Mouse (Mus musculus): ENCODE measurements at regions not wholly inside any gene's neighbourhood (a gene's known extent, or its start where the extent isn't known, plus 50 kb on each side); places are given as distances from the start of the nearest gene placed in this dataset.

GRCm38 (mm10) chr12:73491370-73491769 lies 54.8 kb downstream of the Tmem30b start:
- H3K4me1 ChIP-seq (ENCODE audit: control insufficient read depth, insufficient read depth, low read length) = peaks cover 2% of the 10 kb centered on the region; the same call in 1 of the 2 replicates
- H3K27ac ChIP-seq (ENCODE audit: insufficient read depth, low read depth, low read length) = no peak overlapping the region
- H3K4me3 ChIP-seq (ENCODE audit: insufficient read depth, low read length) = no peak overlapping the region
- TF ChIP-seq CTCF (IDR thresholded peaks at IDR 0.05; ENCODE audit: low read depth, low read length) (no peak), POLR2A (IDR thresholded peaks at IDR 0.05; ENCODE audit: borderline replicate concordance, low read depth, low read length) (no peak)

GRCm38 (mm10) chr12:73482858-73483257 lies 63.3 kb downstream of the Tmem30b start:
- TF ChIP-seq CTCF (IDR thresholded peaks at IDR 0.05; ENCODE audit: low read depth, low read length) = no peak
- H3K27ac ChIP-seq (ENCODE audit: insufficient read depth, low read depth, low read length) = no peak overlapping the region
- H3K4me1 ChIP-seq (ENCODE audit: control insufficient read depth, insufficient read depth, low read length) = peaks cover 9% of the 10 kb centered on the region
- H3K4me3 ChIP-seq (ENCODE audit: insufficient read depth, low read length) = no peak overlapping the region

- no peak for TF ChIP-seq POLR2A (IDR thresholded peaks at IDR 0.05; ENCODE audit: borderline replicate concordance, low read depth, low read length)
- no peak overlapping the region for H3K4me3 ChIP-seq (ENCODE audit: insufficient read depth, low read length)
- H3K4me1 ChIP-seq (ENCODE audit: control insufficient read depth, insufficient read depth, low read length) = peaks cover 9% of the 10 kb centered on the region
- no peak overlapping the region for H3K27ac ChIP-seq (ENCODE audit: insufficient read depth, low read depth, low read length)
Measured at GRCm38 (mm10) chr12:73482275-73482674, 63.9 kb downstream of the Tmem30b start.

GRCm38 (mm10) chr12:73481705-73482104 lies 64.5 kb downstream of the Tmem30b start:
- no peak overlapping the region for H3K4me3 ChIP-seq (ENCODE audit: insufficient read depth, low read length)
- peaks cover 9% of the 10 kb centered on the region for H3K4me1 ChIP-seq (ENCODE audit: control insufficient read depth, insufficient read depth, low read length)
- TF ChIP-seq CTCF (IDR thresholded peaks at IDR 0.05; ENCODE audit: low read depth, low read length) (no peak), POLR2A (IDR thresholded peaks at IDR 0.05; ENCODE audit: borderline replicate concordance, low read depth, low read length) (no peak)
- no peak overlapping the region for H3K27ac ChIP-seq (ENCODE audit: insufficient read depth, low read depth, low read length)

DNA sequence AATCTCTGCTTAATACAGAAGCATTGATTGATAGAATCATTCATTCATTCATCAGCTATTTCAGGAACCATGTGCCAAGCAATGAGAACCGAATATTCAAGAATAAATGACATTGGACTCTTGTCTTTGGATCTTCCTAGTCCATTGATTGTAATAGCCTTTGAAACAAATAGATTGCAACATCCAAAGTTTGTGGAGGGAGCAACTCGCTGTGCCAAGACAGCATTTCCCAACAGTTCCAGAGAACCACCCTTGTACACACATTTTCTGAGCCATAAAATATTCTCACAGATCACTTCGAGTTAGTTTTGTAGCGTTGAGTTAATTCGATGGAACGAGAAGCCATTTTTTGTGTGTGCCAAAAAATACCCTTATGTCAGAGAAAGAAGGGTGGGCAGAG lies 65.0 kb downstream of the Tmem30b start:
- Histone ChIP-seq H3K4me1 (ENCODE audit: control insufficient read depth, insufficient read depth, low read length) (peaks cover 9% of the 10 kb centered on the region), H3K4me3 (ENCODE audit: insufficient read depth, low read length) (no peak overlapping the region), H3K27ac (ENCODE audit: insufficient read depth, low read depth, low read length) (no peak overlapping the region)
- TF ChIP-seq CTCF (IDR thresholded peaks at IDR 0.05; ENCODE audit: low read depth, low read length) = no peak
- no peak for TF ChIP-seq POLR2A (IDR thresholded peaks at IDR 0.05; ENCODE audit: borderline replicate concordance, low read depth, low read length)

DNA sequence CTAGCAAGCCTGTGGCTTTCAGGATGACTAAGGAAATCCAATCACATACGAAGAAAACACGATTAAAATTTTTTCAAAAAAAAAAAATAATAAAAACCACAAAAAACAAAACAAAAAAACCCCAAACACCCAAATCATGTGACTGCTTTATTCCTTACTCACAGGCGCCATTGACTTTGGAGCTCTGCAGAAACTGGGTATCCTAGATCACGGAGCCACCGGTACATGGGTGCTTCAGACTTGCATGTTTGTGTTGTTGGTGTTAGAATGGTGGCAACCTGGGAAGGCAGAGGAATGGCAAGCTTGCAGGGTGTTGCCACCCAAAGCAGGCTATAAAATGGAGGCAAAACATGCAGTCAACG lies 65.6 kb downstream of the Tmem30b start:
- Histone ChIP-seq H3K4me1 (ENCODE audit: control insufficient read depth, insufficient read depth, low read length) (peaks cover 9% of the 10 kb centered on the region), H3K4me3 (ENCODE audit: insufficient read depth, low read length) (no peak overlapping the region), H3K27ac (ENCODE audit: insufficient read depth, low read depth, low read length) (no peak overlapping the region)
- TF ChIP-seq CTCF (IDR thresholded peaks at IDR 0.05; ENCODE audit: low read depth, low read length) (no peak), POLR2A (IDR thresholded peaks at IDR 0.05; ENCODE audit: borderline replicate concordance, low read depth, low read length) (no peak)

GRCm38 (mm10) chr12:73479932-73480609 lies 66.1 kb downstream of the Tmem30b start:
- TF ChIP-seq CTCF (IDR thresholded peaks at IDR 0.05; ENCODE audit: low read depth, low read length) = no peak
- TF ChIP-seq POLR2A (IDR thresholded peaks at IDR 0.05; ENCODE audit: borderline replicate concordance, low read depth, low read length) = no peak
- peaks cover 11% of the 10 kb centered on the region for H3K4me1 ChIP-seq (ENCODE audit: control insufficient read depth, insufficient read depth, low read length)
- no peak overlapping the region for H3K4me3 ChIP-seq (ENCODE audit: insufficient read depth, low read length)
- no peak overlapping the region for H3K27ac ChIP-seq (ENCODE audit: insufficient read depth, low read depth, low read length)

DNA sequence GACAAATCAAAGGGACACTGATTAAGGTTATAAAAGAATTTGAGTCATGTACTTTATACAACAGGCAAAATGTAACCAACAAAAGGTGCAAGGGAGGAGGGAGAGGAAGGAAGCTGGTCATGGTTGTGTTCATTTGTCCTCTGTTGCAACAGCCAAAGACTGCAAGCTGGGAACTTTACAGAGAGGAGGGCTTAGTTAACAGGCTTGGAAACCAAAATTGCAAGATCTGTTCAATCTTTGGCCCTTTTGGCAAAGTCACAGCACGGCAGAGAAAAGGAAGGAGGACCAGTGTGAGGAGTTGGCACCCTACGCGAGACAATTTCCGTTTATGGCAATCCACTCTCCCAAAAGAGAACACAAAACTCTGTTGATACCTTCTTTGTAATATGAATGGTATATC lies 67.6 kb downstream of the Tmem30b start:
- TF ChIP-seq POLR2A (IDR thresholded peaks at IDR 0.05; ENCODE audit: borderline replicate concordance, low read depth, low read length) = no peak
- no peak for TF ChIP-seq CTCF (IDR thresholded peaks at IDR 0.05; ENCODE audit: low read depth, low read length)
- H3K27ac ChIP-seq (ENCODE audit: insufficient read depth, low read depth, low read length) = no peak overlapping the region
- H3K4me1 ChIP-seq (ENCODE audit: control insufficient read depth, insufficient read depth, low read length) = peaks cover 11% of the 10 kb centered on the region

DNA sequence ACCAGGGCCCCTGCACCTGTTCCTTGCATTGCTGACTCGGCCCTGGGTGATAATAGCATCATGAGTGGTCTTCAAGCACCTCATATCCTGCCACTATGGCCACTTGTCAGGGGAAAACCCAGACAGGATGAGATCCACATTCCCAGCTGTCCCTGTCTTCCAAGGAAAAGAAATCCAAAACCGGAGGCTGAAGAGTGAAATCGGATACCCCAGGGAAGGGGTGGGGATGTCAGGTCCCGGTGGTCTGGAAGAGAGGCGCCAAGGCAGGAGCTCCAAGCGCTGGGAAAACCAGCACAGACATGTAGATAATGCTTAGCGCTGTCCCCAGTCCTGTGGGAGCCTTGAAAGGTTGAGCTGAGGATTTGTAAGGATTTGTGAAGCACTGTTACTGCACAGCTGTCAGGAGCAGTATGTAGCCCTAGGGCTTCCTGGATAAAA lies 69.8 kb downstream of the Tmem30b start:
- Histone ChIP-seq H3K4me1 (ENCODE audit: control insufficient read depth, insufficient read depth, low read length) (0 out of 2 replicates have a peak, but pooled peaks cover 2% of the 10 kb centered on the region), H3K4me3 (ENCODE audit: insufficient read depth, low read length) (no peak overlapping the region)
- TF ChIP-seq POLR2A (IDR thresholded peaks at IDR 0.05; ENCODE audit: borderline replicate concordance, low read depth, low read length) (no peak), CTCF (IDR thresholded peaks at IDR 0.05; ENCODE audit: low read depth, low read length) (no peak)

More for the DNA sequence above, 67.6 kb downstream of the Tmem30b start:
- no peak overlapping the region for H3K4me3 ChIP-seq (ENCODE audit: insufficient read depth, low read length)

DNA sequence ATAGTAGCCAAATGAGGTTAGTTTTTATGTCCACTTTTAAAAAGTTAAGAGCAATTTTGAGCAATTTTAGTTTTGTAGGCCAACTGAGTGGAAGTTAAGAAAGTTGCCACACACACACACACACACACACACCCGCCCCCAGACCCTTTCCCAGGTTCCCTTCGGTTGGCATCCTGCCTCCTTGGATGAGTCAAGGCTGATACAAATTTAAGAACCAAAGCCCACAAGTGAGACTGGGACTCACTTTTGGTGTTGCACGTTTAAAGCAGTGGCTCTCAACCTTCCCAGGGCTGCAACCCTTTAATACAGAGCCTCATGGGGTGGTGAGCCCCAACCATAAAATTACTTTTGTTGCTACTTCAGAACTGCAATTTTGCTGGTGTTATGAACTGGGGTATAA lies 70.4 kb downstream of the Tmem30b start:
- H3K27ac ChIP-seq (ENCODE audit: insufficient read depth, low read depth, low read length) = no peak overlapping the region
- no peak overlapping the region for H3K4me3 ChIP-seq (ENCODE audit: insufficient read depth, low read length)
- H3K4me1 ChIP-seq (ENCODE audit: control insufficient read depth, insufficient read depth, low read length) = 0 out of 2 replicates have a peak, but pooled peaks cover 2% of the 10 kb centered on the region
- TF ChIP-seq CTCF (IDR thresholded peaks at IDR 0.05; ENCODE audit: low read depth, low read length) (no peak), POLR2A (IDR thresholded peaks at IDR 0.05; ENCODE audit: borderline replicate concordance, low read depth, low read length) (no peak)

More for the DNA sequence above, 69.8 kb downstream of the Tmem30b start:
- H3K27ac ChIP-seq (ENCODE audit: insufficient read depth, low read depth, low read length) = no peak overlapping the region

All from bone marrow macrophage, adult 2 months (primary cell).